Mouse (Mus musculus) midbrain, postnatal 0 days (tissue): ENCODE measurements around the gene Bcas1. TPM values are rescaled to one million over a fixed set of nuclear protein-coding genes. Genes with fewer than 3 reads are reported as not detected.

ENCODE experiments used
- ATAC-seq: fragments of 200-750 bp; cut with Nextera tagmentation; 2 replicates; pipeline ENCODE4 v1.8.0; 2017; ENCODE audit warnings: moderate number of reproducible peaks, mild to moderate bottlenecking, moderate TSS enrichment, moderate library complexity; ENCODE audit not compliant: low FRiP score
- DNase-seq: peaks from one replicate; pipeline ENCODE4 v3.0.0-alpha.2; 2015; ENCODE audit warnings: low spot score
- H3K27ac ChIP-seq: fragments of 300-500 bp; sonication (generic); 2 replicates; pipeline ENCODE4 v1.5.1; 2014; ENCODE audit warnings: low read depth, mild to moderate bottlenecking, low read length, mixed read lengths
- H3K27me3 ChIP-seq: fragments of 300-500 bp; sonication (generic); 2 replicates; pipeline ENCODE4 v1.6.1; 2014; ENCODE audit warnings: low read length, control low read depth, mixed read lengths; ENCODE audit not compliant: insufficient read depth
- H3K36me3 ChIP-seq: fragments of 300-500 bp; sonication (generic); 2 replicates; pipeline ENCODE4 v1.6.1; 2014; ENCODE audit warnings: low read length, control low read depth, mixed read lengths; ENCODE audit not compliant: insufficient read depth
- H3K4me1 ChIP-seq: fragments of 300-500 bp; sonication (generic); 2 replicates; pipeline ENCODE4 v1.6.1; 2014; ENCODE audit warnings: mild to moderate bottlenecking, control low read depth, antibody characterized with exemption, low read length, mixed read lengths; ENCODE audit not compliant: insufficient read depth
- H3K4me2 ChIP-seq: fragments of 300-500 bp; sonication (generic); 2 replicates; pipeline ENCODE4 v1.6.1; 2014; ENCODE audit warnings: low read depth, mild to moderate bottlenecking, low read length, mixed read lengths; ENCODE audit not compliant: poor library complexity, severe bottlenecking
- H3K4me3 ChIP-seq: fragments of 300-500 bp; sonication (generic); 2 replicates; pipeline ENCODE4 v1.5.1; 2014; ENCODE audit warnings: low read depth, mild to moderate bottlenecking, low read length, moderate library complexity
- H3K9ac ChIP-seq: fragments of 300-500 bp; sonication (generic); replicated peaks from 2 replicates; pipeline ENCODE4 v1.6.1; 2014; ENCODE audit warnings: mild to moderate bottlenecking, low read length, moderate library complexity, mixed read lengths; ENCODE audit not compliant: poor library complexity, severe bottlenecking
- H3K9me3 ChIP-seq: fragments of 300-500 bp; sonication (generic); 2 replicates; pipeline ENCODE4 v1.6.1; 2016; ENCODE audit warnings: low read length, control low read depth
- CTCF ChIP-seq: IDR thresholded peaks from 2 replicates; pipeline ENCODE4 v1.5.1; 2016; ENCODE audit warnings: antibody characterized with exemption, mild to moderate bottlenecking
- WGBS: fragments of 180-500 bp; shearing (Covaris S2); extraction: QIAGEN DNeasy Blood & Tissue Kit; methylation state at CpG from one replicate; pipeline ENCODE4 v1.1.7; 2014; 5-methylcytosine and 5-hydroxymethylcytosine counted together
- polyA plus RNA-seq: library from polyadenylated mRNA; unstranded; fragments of >200 nt; fragmentation: Nextera tagmentation; extraction: Ambion mirVana; gene quantifications from 2 replicates; pipeline ENCODE4 v1.2.1, GENCODE M21; 2015
- total RNA-seq: library from RNA; depleted of rRNA; stranded (reverse); fragments of >200 nt; gene quantifications from 2 replicates; pipeline ENCODE4 v1.2.3, GENCODE M21; 2014

Gene Bcas1
- total and polyA plus RNA-seq, 2 experiments from 2014 or later = 7.5 to 9.6 TPM

DNA sequence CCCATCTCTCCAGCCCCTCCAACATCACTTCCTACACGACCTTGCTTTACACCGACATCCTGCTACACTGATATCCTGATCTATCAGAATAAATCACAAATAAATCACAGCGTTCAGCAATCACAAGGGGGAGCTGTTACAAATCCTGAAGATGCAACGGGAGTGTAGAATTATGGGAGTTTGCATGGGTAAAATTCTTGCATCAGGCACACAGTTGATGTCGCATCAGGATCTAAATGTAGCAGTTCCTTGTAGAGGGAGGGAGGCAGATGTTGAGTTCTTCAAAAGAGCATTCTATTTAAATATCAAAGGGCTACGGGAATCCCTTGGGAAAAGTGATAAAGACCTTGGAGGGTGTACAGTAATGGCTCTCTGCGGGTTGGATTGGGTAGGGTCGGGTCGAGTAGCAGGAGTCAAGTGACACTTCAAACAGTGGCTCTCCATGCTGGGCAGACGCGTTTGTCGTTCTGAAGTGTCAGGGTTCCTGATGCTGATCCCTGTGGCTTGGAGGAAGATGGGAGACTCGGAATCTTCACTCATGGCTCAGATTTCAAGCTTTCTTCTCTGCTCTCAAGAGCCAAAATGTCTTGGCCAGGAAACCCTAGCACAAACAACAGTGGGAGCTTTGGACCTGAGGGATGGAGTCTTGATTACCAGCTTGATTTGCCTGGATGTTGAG lies 16.0 kb downstream of the Bcas1 start:
- no peak for DNase-seq
- Histone ChIP-seq H3K27ac (no peak overlapping the region), H3K36me3 (no peaks in the 10 kb centered on the region), H3K4me3 (peak overlapping the region; percentile 13; the same call in 1 of the 2 replicates), H3K4me2 (peak overlapping the region; percentile 33), H3K4me1 (no peaks in the 10 kb centered on the region), H3K9ac (0 out of 2 replicates have a peak overlapping the region, but pooled peaks have one; percentile 20), H3K9me3 (no peaks in the 10 kb centered on the region), H3K27me3 (no peaks in the 10 kb centered on the region)
- ATAC-seq = peak; percentile 27; the same call in 1 of the 2 replicates
- 12% methylated on average over 13 of the region's 13 CpGs for WGBS
- TF ChIP-seq CTCF = peak; percentile 72

DNA sequence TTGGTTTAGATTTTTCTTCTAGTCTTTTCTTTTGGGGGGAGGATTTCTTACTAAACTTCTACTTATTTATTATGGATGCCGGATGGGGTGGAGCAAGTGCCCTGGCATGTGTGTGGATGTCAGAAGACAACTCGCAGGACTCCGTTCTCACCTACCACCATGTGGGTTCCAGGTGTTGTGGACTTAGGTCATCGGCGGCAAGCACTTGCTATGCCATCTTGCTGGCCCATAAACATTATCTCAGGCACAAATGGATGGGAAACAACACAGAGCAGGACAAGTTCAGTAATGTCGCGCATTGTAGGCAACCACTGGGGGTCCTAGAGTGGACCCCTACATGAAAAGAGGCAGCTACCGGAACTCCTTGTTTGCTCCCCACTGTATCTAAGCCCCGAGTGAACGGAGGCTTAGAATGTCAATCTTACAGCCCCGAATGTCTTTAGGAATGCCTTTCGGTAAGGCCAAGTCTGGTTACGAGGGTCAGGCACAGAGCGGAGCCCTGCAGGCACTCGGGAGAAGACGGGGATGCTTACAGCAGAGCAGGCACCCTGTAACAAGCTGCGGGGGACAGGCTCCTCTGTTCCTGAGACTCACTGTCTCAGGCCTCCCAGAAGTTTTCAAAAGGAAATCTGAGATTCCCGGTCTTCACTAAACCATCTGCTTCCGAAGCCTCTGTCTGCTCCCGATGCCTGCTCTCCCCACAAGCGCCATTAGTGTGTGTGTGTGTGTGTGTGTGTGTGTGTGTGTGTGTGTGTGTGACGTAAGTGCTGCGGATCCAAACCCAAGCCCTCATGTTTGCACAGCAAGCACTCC lies 16.8 kb downstream of the Bcas1 start:
- Histone ChIP-seq H3K27me3 (no peaks in the 10 kb centered on the region), H3K4me1 (no peaks in the 10 kb centered on the region), H3K36me3 (no peaks in the 10 kb centered on the region), H3K27ac (no peak overlapping the region), H3K9ac (no peak overlapping the region), H3K4me3 (peak overlapping the region; percentile 13; the same call in 1 of the 2 replicates), H3K9me3 (no peaks in the 10 kb centered on the region), H3K4me2 (peak overlapping the region; percentile 33)
- 31% methylated on average over 23 of the region's 23 CpGs for WGBS
- ATAC-seq = 0 out of 2 replicates have a peak, but pooled peaks have one; percentile 31
- TF ChIP-seq CTCF = no peak
- DNase-seq = no peak

DNA sequence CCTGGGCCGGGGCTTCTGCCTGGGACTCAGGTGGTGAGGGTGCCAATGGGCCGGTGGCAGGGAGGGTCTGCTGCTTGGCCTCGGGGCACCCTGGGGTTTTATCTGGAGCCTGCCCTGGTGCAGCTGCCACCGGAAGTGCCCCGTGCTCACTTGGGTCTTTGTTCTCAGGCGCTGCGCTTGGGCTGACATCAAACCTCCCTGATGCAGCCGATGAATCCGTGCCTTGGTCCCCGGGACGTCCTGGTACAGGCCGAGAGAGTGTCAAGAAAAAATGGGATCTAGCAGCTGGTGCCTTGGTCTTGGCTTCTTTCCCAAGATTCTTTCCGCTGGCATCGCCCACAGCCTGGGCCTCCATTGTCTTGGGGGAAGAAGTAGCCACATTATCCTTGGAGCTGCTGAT lies 21.2 kb downstream of the Bcas1 start:
- Histone ChIP-seq H3K9me3 (no peaks in the 10 kb centered on the region), H3K4me3 (no peak overlapping the region), H3K36me3 (no peaks in the 10 kb centered on the region), H3K27ac (peak overlapping the region; percentile 18; the same call in 1 of the 2 replicates), H3K9ac (no peak overlapping the region), H3K27me3 (no peaks in the 10 kb centered on the region), H3K4me2 (0 out of 2 replicates have a peak overlapping the region, but pooled peaks have one; percentile 9), H3K4me1 (peaks cover 9% of the 10 kb centered on the region; the same call in 1 of the 2 replicates)
- 44% methylated on average over 14 of the region's 14 CpGs for WGBS
- no peak for TF ChIP-seq CTCF
- ATAC-seq (0 out of 2 replicates have a peak, but pooled peaks have one; percentile 28), DNase-seq (peak; percentile 62)

DNA sequence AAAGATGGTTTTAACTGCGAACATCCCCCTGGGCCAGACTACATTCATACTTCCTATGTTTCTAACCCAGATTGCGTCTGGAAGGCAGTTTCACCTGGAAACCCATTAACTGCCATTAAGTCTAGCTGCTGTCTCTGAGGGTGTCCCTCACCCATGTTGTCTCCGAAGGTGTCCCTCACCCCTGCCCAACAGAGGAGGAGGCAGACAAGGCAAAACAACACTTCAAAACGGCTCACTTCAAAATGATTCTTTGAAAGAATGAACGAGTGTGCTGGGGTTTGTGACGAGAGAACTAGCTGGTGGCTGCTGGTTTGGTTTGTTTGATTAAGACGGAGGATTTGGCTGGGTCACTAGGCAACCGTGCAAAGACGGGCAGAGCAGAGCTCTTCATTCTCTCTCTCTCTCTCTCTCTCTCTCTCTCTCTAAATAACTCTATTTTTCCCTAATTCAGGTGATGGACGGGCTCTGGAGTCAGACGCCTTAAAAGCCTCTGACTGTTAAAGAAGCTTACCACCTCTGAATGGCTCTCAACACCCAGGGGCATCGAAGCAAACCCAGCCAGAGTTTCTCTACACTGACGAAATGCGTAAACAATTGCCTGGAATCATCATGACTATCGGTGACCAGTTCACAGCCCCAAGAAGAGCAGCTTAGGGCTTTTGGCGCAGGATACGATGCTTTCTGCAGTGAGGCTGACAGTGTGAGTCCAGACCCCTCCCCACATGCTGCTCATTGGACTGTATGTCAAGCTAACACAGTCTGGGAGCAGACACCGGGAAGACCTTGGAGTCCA lies 22.7 kb downstream of the Bcas1 start:
- DNase-seq (peak; percentile 56), ATAC-seq (peak; percentile 63; the same call in 1 of the 2 replicates)

DNA sequence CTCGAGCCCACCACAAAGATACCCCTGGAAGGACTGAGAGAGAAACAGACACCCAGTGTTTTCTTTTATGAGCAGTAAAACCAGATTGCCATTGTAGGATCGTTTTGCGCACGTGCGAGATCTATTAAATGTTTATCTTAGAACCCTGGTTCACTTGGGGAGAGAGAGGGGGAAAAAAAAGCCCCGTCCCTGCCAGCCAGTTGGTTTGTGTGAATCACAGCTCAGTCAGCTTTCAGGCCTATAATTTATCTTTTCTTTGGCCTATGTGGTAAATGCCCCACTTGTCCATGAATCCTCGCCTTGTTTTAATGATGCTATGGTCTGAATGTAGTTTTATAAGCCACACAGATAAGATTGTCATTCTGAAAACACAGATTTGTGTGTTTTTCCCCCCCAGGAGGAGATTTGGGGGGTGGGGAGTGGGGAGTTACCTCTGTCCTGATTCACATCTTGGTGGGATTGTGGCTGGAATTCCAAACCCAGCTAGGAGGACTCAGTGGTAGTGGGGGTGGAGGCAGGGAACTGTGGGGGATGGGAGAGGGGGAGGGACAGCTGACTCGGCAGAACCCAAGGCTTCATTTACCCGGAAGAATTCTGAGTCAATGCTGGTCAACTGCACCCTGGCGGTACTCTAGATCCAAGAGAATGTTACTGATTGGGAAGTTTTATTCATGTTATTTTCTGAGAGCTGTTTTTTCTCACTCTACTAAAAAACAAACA lies 23.8 kb downstream of the Bcas1 start:
- no peak for TF ChIP-seq CTCF
- Histone ChIP-seq H3K4me2 (no peak overlapping the region), H3K36me3 (no peaks in the 10 kb centered on the region), H3K4me1 (peaks cover 13% of the 10 kb centered on the region; the same call in 1 of the 2 replicates), H3K4me3 (no peak overlapping the region), H3K9ac (no peak overlapping the region), H3K27ac (no peak overlapping the region), H3K9me3 (no peaks in the 10 kb centered on the region), H3K27me3 (no peaks in the 10 kb centered on the region)
- DNase-seq = no peak
- ATAC-seq = no peak
- WGBS = 50% methylated on average over 10 of the region's 10 CpGs

More for the DNA sequence above, 22.7 kb downstream of the Bcas1 start:
- peak overlapping the region; percentile 59 for H3K27ac ChIP-seq
- H3K4me1 ChIP-seq = peaks cover 13% of the 10 kb centered on the region; the same call in 1 of the 2 replicates
- no peaks in the 10 kb centered on the region for H3K27me3 ChIP-seq
- no peak for TF ChIP-seq CTCF
- H3K4me2 ChIP-seq = peak overlapping the region; percentile 38
- 6% methylated on average over 18 of the region's 18 CpGs for WGBS
- H3K9me3 ChIP-seq = no peaks in the 10 kb centered on the region
- no peaks in the 10 kb centered on the region for H3K36me3 ChIP-seq
- H3K4me3 ChIP-seq = peak overlapping the region; percentile 10; the same call in 1 of the 2 replicates
- H3K9ac ChIP-seq = 0 out of 2 replicates have a peak overlapping the region, but pooled peaks have one; percentile 24
